Mouse (Mus musculus): ENCODE measurements around the gene Ccnf.

Gene Ccnf

GRCm38 (mm10) chr17:24251320-24252069 is at the start of gene Ccnf:
Ccnf (minus strand) TSS chr17:24251484.
- DNase-seq (ENCODE audit: low read depth, low spot score), result peak; percentile 99

GRCm38 (mm10) chr17:24300651-24301050 is 49.4 kb upstream of the Ccnf start:
- DNase-seq (ENCODE audit: low read depth, low spot score), result no peak

- DNase-seq (ENCODE audit: low read depth, low spot score), result no peak
Measured at GRCm38 (mm10) chr17:24289338-24289737, 38.1 kb upstream of the Ccnf start.

- DNase-seq (ENCODE audit: low read depth, low spot score), result no peak
Measured at GRCm38 (mm10) chr17:24288477-24288876, 37.2 kb upstream of the Ccnf start.

GRCm38 (mm10) chr17:24285680-24286079 is 34.4 kb upstream of the Ccnf start:
- DNase-seq (ENCODE audit: low read depth, low spot score), result no peak

- DNase-seq (ENCODE audit: low read depth, low spot score), result no peak
Measured at GRCm38 (mm10) chr17:24283266-24283818, 32.1 kb upstream of the Ccnf start.

- peak; percentile 61 for DNase-seq (ENCODE audit: low read depth, low spot score)
Measured at GRCm38 (mm10) chr17:24282637-24283036, 31.4 kb upstream of the Ccnf start.

GRCm38 (mm10) chr17:24279907-24280306 is 28.6 kb upstream of the Ccnf start:
- DNase-seq (ENCODE audit: low read depth, low spot score), result no peak

GRCm38 (mm10) chr17:24267133-24267532 is 15.8 kb upstream of the Ccnf start:
- DNase-seq (ENCODE audit: low read depth, low spot score), result no peak

- no peak for DNase-seq (ENCODE audit: low read depth, low spot score)
Measured at GRCm38 (mm10) chr17:24264766-24265165, 13.5 kb upstream of the Ccnf start.

GRCm38 (mm10) chr17:24260516-24260915 is 9.2 kb upstream of the Ccnf start:
- DNase-seq (ENCODE audit: low read depth, low spot score), result no peak

GRCm38 (mm10) chr17:24259702-24260101 is 8.4 kb upstream of the Ccnf start:
- no peak for DNase-seq (ENCODE audit: low read depth, low spot score)

GRCm38 (mm10) chr17:24258981-24259380 is 7.7 kb upstream of the Ccnf start:
- DNase-seq (ENCODE audit: low read depth, low spot score), result no peak

- no peak for DNase-seq (ENCODE audit: low read depth, low spot score)
Measured at GRCm38 (mm10) chr17:24252329-24252728, 1.0 kb upstream of the Ccnf start.

- no peak for DNase-seq (ENCODE audit: low read depth, low spot score)
Measured at GRCm38 (mm10) chr17:24250988-24251319, 330 bp downstream of the Ccnf start.

GRCm38 (mm10) chr17:24248641-24249040 is 2.6 kb downstream of the Ccnf start:
- peak; percentile 64 for DNase-seq (ENCODE audit: low read depth, low spot score)

- DNase-seq (ENCODE audit: low read depth, low spot score), result no peak
Measured at GRCm38 (mm10) chr17:24244061-24244460, 7.2 kb downstream of the Ccnf start.

GRCm38 (mm10) chr17:24243311-24243969 is 7.8 kb downstream of the Ccnf start:
- DNase-seq (ENCODE audit: low read depth, low spot score), result peak; percentile 49

- no peak for DNase-seq (ENCODE audit: low read depth, low spot score)
Measured at GRCm38 (mm10) chr17:24236921-24237320, 14.4 kb downstream of the Ccnf start.

GRCm38 (mm10) chr17:24236479-24236878 is 14.8 kb downstream of the Ccnf start:
- DNase-seq (ENCODE audit: low read depth, low spot score), result no peak

GRCm38 (mm10) chr17:24227941-24228340 is 23.3 kb downstream of the Ccnf start:
- DNase-seq (ENCODE audit: low read depth, low spot score), result no peak

- DNase-seq (ENCODE audit: low read depth, low spot score), result no peak
Measured at GRCm38 (mm10) chr17:24226721-24227120, 24.6 kb downstream of the Ccnf start.

- no peak for DNase-seq (ENCODE audit: low read depth, low spot score)
Measured at GRCm38 (mm10) chr17:24225851-24226250, 25.4 kb downstream of the Ccnf start.

All from ES-CJ7 (cell line).